Mouse (Mus musculus) common myeloid progenitor, adult 5-6 weeks (primary cell): ENCODE measurements around the gene 1810009A15Rik. TPM values are rescaled to one million over a fixed set of nuclear protein-coding genes. Genes with fewer than 3 reads are reported as not detected.

Experiments
- ATAC-seq: replicated peaks from 2 replicates; pipeline ENCODE4 v1.8.0; 2016; ENCODE audit warnings: low read depth, mild to moderate bottlenecking, moderate TSS enrichment, inconsistent platforms; ENCODE audit not compliant: poor library complexity, severe bottlenecking
- total RNA-seq: library from RNA; stranded (forward); fragments of 200-1000, 187-1606 nt; gene quantifications from 2 replicates; pipeline ENCODE4 v1.2.3, GENCODE M21; 2017

1810009A15Rik gene
- total RNA-seq, 1 experiment from 2014 or later = 53.0 TPM

GRCm38 (mm10) chr19:8914212-8914611, 25.6 kb downstream of the 1810009A15Rik start:
- ATAC-seq = no peak

GRCm38 (mm10) chr19:8919000-8919399, 30.3 kb downstream of the 1810009A15Rik start:
- no peak for ATAC-seq

GRCm38 (mm10) chr19:8919684-8920072, 31.0 kb downstream of the 1810009A15Rik start:
- no peak for ATAC-seq

- peak; percentile 86 for ATAC-seq
Observed at GRCm38 (mm10) chr19:8920073-8920736, 31.6 kb downstream of the 1810009A15Rik start, which contains the start of gene B3gat3. TSS of gene B3gat3 (plus strand) at chr19:8920374.

DNA sequence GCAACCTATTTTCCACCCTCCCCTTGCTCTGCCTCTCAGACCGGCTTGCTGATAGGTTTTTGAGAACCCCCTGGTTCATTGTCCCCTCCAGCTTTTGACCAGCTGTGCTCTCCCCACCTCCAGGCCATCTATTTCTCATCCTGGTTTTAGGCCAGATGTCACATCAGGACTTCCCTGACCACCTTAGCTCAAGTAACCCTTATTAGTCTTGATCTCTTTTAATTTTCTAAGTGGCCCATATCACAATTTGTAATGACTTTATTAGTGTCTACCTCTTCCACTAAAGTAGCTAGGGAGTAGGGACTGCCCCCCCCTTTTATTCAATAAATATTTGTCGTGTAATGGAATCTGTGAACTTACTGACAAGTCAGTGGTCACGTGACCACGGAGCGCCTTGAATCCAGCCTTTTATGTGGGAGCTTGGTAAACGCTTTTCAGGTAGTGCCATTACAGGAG, 32.2 kb downstream of the 1810009A15Rik start:
- ATAC-seq = 0 out of 2 replicates have a peak, but pooled peaks have one; percentile 24

DNA sequence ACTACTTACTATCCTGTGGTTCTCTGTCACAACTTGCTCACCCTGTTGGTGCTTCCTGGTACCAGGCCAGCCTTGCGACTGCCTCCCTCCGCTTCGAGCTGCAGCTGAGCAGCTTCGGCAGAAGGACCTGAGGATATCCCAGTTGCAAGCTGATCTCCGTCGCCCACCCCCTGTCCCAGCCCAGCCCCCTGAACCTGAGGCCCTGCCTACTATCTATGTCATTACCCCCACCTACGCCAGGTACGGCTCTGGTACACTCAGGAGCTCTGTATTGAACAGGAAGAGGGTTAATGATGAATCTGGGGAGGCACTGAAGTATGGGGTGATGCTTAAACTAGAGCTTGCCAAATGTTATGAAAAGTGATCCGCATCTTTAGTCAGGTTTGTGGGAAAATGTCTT, 33.1 kb downstream of the 1810009A15Rik start:
- no peak for ATAC-seq

DNA sequence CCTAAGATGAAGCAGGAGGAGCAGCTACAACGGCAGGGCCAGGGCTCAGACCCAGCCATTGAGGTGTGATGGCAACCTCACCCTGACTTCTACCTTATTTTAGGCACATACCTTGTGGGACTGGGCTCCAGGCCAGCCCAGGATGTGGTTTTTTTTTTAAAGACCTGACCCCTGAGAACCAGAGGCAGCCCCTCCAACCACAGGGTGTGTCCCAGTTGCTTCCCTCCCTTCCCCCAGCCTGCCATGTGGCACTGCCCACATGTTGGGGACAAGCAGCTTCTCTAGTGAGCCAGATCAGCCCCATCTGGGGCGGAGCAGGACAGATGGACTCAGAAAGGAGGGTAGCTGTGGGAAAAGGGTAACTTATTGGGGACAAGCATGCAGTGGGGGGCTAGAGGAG, 38.1 kb downstream of the 1810009A15Rik start:
- ATAC-seq = no peak

GRCm38 (mm10) chr19:8927891-8928525, 39.4 kb downstream of the 1810009A15Rik start:
- peak; percentile 15; the same call in 1 of the 2 replicates for ATAC-seq

GRCm38 (mm10) chr19:8928689-8929223, 40.1 kb downstream of the 1810009A15Rik start:
- peak; percentile 33 for ATAC-seq

DNA sequence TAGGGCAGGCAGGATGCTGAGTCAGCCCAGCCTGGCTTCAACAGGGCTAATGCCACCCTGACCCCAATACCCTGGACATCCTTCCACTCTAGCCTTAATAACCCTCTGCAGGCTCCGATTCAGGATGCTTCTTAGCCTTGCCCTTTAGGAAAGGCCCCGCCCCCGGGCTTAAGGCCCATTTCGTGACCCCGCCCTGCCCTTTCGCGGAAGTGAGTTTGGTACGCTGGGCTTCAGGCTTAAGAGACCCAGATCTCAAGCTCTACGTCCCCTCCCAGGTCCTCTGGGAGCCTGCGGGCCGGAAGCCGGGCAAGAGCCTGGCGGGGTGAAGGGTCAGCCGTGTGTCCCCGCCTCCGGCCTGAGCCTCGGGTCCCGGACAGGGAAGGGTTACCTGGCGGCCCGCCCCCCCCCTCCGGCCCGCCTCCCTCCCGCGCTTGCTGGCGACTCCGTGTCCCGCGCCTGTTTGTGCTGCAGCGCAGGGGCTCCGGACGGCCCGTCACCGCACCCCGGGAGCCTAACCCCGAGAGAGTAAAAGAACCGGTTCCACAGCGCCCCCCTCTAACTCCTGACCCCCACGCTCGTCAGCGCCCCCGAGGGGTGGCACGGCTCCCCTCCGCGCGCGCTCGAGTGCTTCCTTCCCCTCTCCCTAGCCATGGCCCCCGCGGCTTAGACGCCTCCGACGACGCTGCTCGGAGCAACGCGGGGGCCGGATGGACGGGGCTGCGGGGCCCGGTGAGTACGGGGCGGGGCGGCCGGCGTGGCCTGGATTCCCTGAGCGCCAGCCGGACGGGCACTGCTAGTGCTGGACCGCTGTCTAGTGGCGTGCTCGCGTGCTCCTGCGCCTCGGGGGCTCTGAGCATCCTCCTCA, 40.8 kb downstream of the 1810009A15Rik start, which contains the start of the genes Rom1 and Eml3:
Gene Rom1, minus strand, starts transcription at position 133 of the 865 bp plus-strand sequence.
Gene Eml3, plus strand, starts transcription at position 329 of the 865 bp plus-strand sequence.
- peak; percentile 72 for ATAC-seq

- ATAC-seq = no peak
Observed at GRCm38 (mm10) chr19:8930117-8930516, 41.5 kb downstream of the 1810009A15Rik start.

DNA sequence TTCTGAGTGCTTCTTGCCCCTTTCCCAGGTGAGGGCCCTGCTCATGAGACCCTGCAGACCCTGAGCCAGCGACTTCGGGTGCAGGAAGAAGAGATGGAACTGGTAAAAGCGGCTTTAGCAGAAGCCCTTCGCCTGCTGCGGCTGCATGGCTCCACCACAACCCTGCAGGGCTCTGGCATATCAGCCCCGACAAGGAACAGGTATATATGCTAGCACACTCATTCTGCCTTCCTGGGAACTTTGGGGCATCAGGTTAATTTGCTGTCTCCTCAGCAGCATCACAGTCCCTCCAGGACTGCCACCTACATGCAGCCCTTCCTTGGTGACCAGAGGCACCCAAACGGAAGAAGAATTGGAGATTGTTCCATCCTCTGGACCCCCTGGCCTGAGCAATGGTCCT, 42.1 kb downstream of the 1810009A15Rik start:
- ATAC-seq = no peak

DNA sequence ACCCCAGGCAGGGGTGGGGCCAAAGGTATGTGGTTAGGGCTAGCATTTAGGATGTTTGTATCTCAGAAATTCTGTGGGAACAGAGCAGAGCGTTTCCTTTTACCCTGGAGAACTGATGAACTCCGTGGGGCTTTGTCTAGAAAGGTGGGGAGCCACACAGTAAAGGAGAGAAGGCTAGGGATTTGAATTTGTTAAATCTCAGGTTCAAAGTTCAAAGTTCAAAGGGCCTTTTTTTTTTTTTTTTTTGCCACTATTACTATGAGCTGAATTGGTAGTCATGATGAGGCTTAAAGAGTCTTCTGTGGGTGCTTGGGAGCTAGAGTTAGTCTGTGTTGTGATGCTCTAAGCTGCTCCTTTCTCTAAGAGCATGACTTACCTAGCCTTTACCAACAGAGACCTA, 48.1 kb downstream of the 1810009A15Rik start:
- no peak for ATAC-seq

Other genes starting within 250 kb of the 1810009A15Rik start
- gene Chrm1, start 225.1 kb upstream of the 1810009A15Rik start, total RNA-seq = not detected in 2 replicates
- 124 and 150 TPM in 2 replicates for gene Slc3a2, start 165.5 kb upstream of the 1810009A15Rik start, total RNA-seq
- 121 and 149 TPM in 2 replicates for gene Wdr74, start 153.0 kb upstream of the 1810009A15Rik start, total RNA-seq
- 1.5 and 5.8 TPM in 2 replicates for gene 1700092M07Rik, start 148.1 kb upstream of the 1810009A15Rik start, total RNA-seq
- gene Stx5a, start 147.4 kb upstream of the 1810009A15Rik start, total RNA-seq = 45.7 and 60.0 TPM in 2 replicates
- 126 and 129 TPM in 2 replicates for gene Nxf1, start 131.8 kb upstream of the 1810009A15Rik start, total RNA-seq
- gene Tmem223, start 117.9 kb upstream of the 1810009A15Rik start, total RNA-seq = 36.9 and 48.2 TPM in 2 replicates
- 57.4 and 60.0 TPM in 2 replicates for gene Tmem179b, start 114.4 kb upstream of the 1810009A15Rik start, total RNA-seq
- gene Taf6l, start 102.4 kb upstream of the 1810009A15Rik start, total RNA-seq = 10.3 and 11.4 TPM in 2 replicates
- gene Polr2g, start 90.3 kb upstream of the 1810009A15Rik start, total RNA-seq = 52.9 and 62.4 TPM in 2 replicates
- 1.8 and 1.9 TPM in 2 replicates for gene Zbtb3, start 86.3 kb upstream of the 1810009A15Rik start, total RNA-seq
- 65.7 and 68.2 TPM in 2 replicates for gene Ttc9c, start 69.5 kb upstream of the 1810009A15Rik start, total RNA-seq
- gene Hnrnpul2, start 68.8 kb upstream of the 1810009A15Rik start, total RNA-seq = 89.1 and 100 TPM in 2 replicates
- gene AC129217.1, start 59.1 kb upstream of the 1810009A15Rik start, total RNA-seq = 4.2 TPM in 1 of 2 replicates, not detected in the other
- gene Bscl2, start 51.4 kb upstream of the 1810009A15Rik start, total RNA-seq = 34.5 and 41.5 TPM in 2 replicates
- not detected in 2 replicates for gene Gng3, start 49.7 kb upstream of the 1810009A15Rik start, total RNA-seq
- 0.73 TPM in 1 of 2 replicates, not detected in the other for gene Lrrn4cl, start 38.1 kb upstream of the 1810009A15Rik start, total RNA-seq
- 176 and 210 TPM in 2 replicates for gene Ubxn1, start 17.4 kb upstream of the 1810009A15Rik start, total RNA-seq
- 110 and 122 TPM in 2 replicates for gene Uqcc3, start 7.9 kb upstream of the 1810009A15Rik start, total RNA-seq
- gene Lbhd1, start 5.1 kb upstream of the 1810009A15Rik start, total RNA-seq = 7.7 and 35.4 TPM in 2 replicates
- gene Gm49403, start 4.9 kb upstream of the 1810009A15Rik start, total RNA-seq = not detected in 2 replicates
- not detected in 2 replicates for gene Gm49416, start 73 bp downstream of the 1810009A15Rik start, total RNA-seq
- gene Ints5, start 4.2 kb downstream of the 1810009A15Rik start, total RNA-seq = 10.5 and 18.5 TPM in 2 replicates
- gene Ganab, start 9.2 kb downstream of the 1810009A15Rik start, total RNA-seq = 63.4 and 73.1 TPM in 2 replicates
- 17.5 and 18.6 TPM in 2 replicates for gene B3gat3, start 31.5 kb downstream of the 1810009A15Rik start, total RNA-seq
- 2.0 and 3.2 TPM in 2 replicates for gene Rom1, start 40.5 kb downstream of the 1810009A15Rik start, total RNA-seq
- 22.9 and 41.2 TPM in 2 replicates for gene Eml3, start 40.7 kb downstream of the 1810009A15Rik start, total RNA-seq
- 151 and 180 TPM in 2 replicates for gene Mta2, start 53.0 kb downstream of the 1810009A15Rik start, total RNA-seq
- gene Tut1, start 65.0 kb downstream of the 1810009A15Rik start, total RNA-seq = 19.9 and 25.9 TPM in 2 replicates
- 721 and 789 TPM in 2 replicates for gene Eef1g, start 78.2 kb downstream of the 1810009A15Rik start, total RNA-seq
- 14.1 and 14.9 TPM in 2 replicates for gene Ahnak, start 100.4 kb downstream of the 1810009A15Rik start, total RNA-seq
- gene Scgb1a1, start 199.1 kb downstream of the 1810009A15Rik start, total RNA-seq = not detected in 2 replicates
- 28.4 and 32.6 TPM in 2 replicates for gene Asrgl1, start 246.8 kb downstream of the 1810009A15Rik start, total RNA-seq